Mouse (Mus musculus) liver, postnatal 0 days (tissue): ENCODE results near the gene Mrps21. TPM values are rescaled to one million over a fixed set of nuclear protein-coding genes. Genes with fewer than 3 reads are reported as not detected.

Source experiments
- ATAC-seq: fragments of 200-750 bp; cut with Nextera tagmentation; 2 replicates; pipeline ENCODE4 v1.8.0; 2017; ENCODE audit warnings: mild to moderate bottlenecking, moderate library complexity
- DNase-seq: peaks from one replicate; pipeline ENCODE4 v3.0.0-alpha.2; 2016
- H3K27ac ChIP-seq: fragments of 300-500 bp; sonication (generic); 2 replicates; pipeline ENCODE4 v1.5.1; 2014; ENCODE audit warnings: antibody characterized with exemption, moderate library complexity, mild to moderate bottlenecking, low read depth
- H3K27me3 ChIP-seq: fragments of 300-500 bp; sonication (generic); 2 replicates; pipeline ENCODE4 v1.6.1; 2014; ENCODE audit warnings: low read length, control low read depth, mixed read lengths; ENCODE audit not compliant: insufficient read depth
- H3K36me3 ChIP-seq: fragments of 300-500 bp; sonication (generic); replicated peaks from 2 replicates; pipeline ENCODE4 v1.6.1; 2014; ENCODE audit warnings: mild to moderate bottlenecking, control low read depth, low read length, moderate library complexity, mixed read lengths; ENCODE audit not compliant: insufficient read depth
- H3K4me1 ChIP-seq: fragments of 300-500 bp; sonication (generic); 2 replicates; pipeline ENCODE4 v1.6.1; 2014; ENCODE audit warnings: antibody characterized with exemption, mild to moderate bottlenecking, control low read depth; ENCODE audit not compliant: insufficient read depth
- H3K4me2 ChIP-seq: fragments of 300-500 bp; sonication (generic); 2 replicates; pipeline ENCODE4 v1.6.1; 2014; ENCODE audit warnings: low read depth, mild to moderate bottlenecking, low read length, moderate library complexity, mixed read lengths
- H3K4me3 ChIP-seq: fragments of 300-500 bp; sonication (generic); 2 replicates; pipeline ENCODE4 v1.5.1; 2014; ENCODE audit warnings: low read depth, low read length
- H3K9ac ChIP-seq: fragments of 300-500 bp; sonication (generic); replicated peaks from 2 replicates; pipeline ENCODE4 v1.6.1; 2014; ENCODE audit warnings: mild to moderate bottlenecking, moderate library complexity
- H3K9me3 ChIP-seq: fragments of 300-500 bp; sonication (generic); 2 replicates; pipeline ENCODE4 v1.6.1; 2016; ENCODE audit warnings: mild to moderate bottlenecking, control low read depth, low read length, mixed read lengths
- CTCF ChIP-seq: sonication (generic); IDR thresholded peaks from 2 replicates; pipeline ENCODE4 v1.5.1; 2016; ENCODE audit warnings: antibody characterized with exemption, low read depth
- EP300 ChIP-seq: IDR thresholded peaks from 2 replicates; pipeline ENCODE4 v1.6.1; 2016; ENCODE audit warnings: antibody characterized with exemption, low read depth, mild to moderate bottlenecking
- WGBS: fragments of 180-500 bp; shearing (Covaris S2); extraction: QIAGEN DNeasy Blood & Tissue Kit; methylation state at CpG from one replicate; pipeline ENCODE4 v1.1.7; 2014; ENCODE audit not compliant: insufficient replicate concordance; 5-methylcytosine and 5-hydroxymethylcytosine counted together
- polyA plus RNA-seq: library from polyadenylated mRNA; unstranded; fragments of >200 nt; fragmentation: Nextera tagmentation; extraction: Ambion mirVana; gene quantifications from 2 replicates; pipeline ENCODE4 v1.2.1, GENCODE M21; 2015

Gene Mrps21
- polyA plus RNA-seq, 1 experiment from 2014 or later = 157 TPM

GRCm38 (mm10) chr3:95818026-95818511 is 53.2 kb downstream of the Mrps21 start:
- peak; percentile 51 for DNase-seq
- no peaks in the 10 kb centered on the region for H3K27me3 ChIP-seq
- peak overlapping the region; percentile 100 for H3K27ac ChIP-seq
- peak overlapping the region; percentile 97 for H3K9ac ChIP-seq
- H3K4me2 ChIP-seq = peak overlapping the region; percentile 87
- WGBS = under 1% methylated on average over 21 of the region's 21 CpGs
- H3K4me1 ChIP-seq = peaks cover 25% of the 10 kb centered on the region
- TF ChIP-seq EP300 (no peak), CTCF (no peak)
- peak overlapping the region; percentile 86 for H3K4me3 ChIP-seq
- H3K9me3 ChIP-seq = no peaks in the 10 kb centered on the region
- no peak for ATAC-seq
- no peaks in the 10 kb centered on the region for H3K36me3 ChIP-seq

- Histone ChIP-seq H3K4me3 (peak overlapping the region; percentile 86), H3K9ac (no peak overlapping the region), H3K36me3 (no peaks in the 10 kb centered on the region), H3K27ac (0 out of 2 replicates have a peak overlapping the region, but pooled peaks have one; percentile 5), H3K9me3 (no peaks in the 10 kb centered on the region), H3K4me1 (peaks cover 25% of the 10 kb centered on the region), H3K27me3 (no peaks in the 10 kb centered on the region), H3K4me2 (peak overlapping the region; percentile 87)
- 57% methylated on average over 3 of the region's 3 CpGs for WGBS
- TF ChIP-seq EP300 (no peak), CTCF (no peak)
- no peak for ATAC-seq
- DNase-seq = no peak
Observed at GRCm38 (mm10) chr3:95816681-95817080, 54.6 kb downstream of the Mrps21 start.

Other genes with a start within 250 kb of the Mrps21 start
- gene Ensa, start 246.5 kb downstream of the Mrps21 start, polyA plus RNA-seq = 20.1 and 23.9 TPM in 2 replicates
- 36.2 and 38.2 TPM in 2 replicates for gene Mcl1, start 212.7 kb downstream of the Mrps21 start, polyA plus RNA-seq
- 2.5 and 2.6 TPM in 2 replicates for gene Adamtsl4, start 183.6 kb downstream of the Mrps21 start, polyA plus RNA-seq
- 81.2 and 90.1 TPM in 2 replicates for gene Ecm1, start 131.9 kb downstream of the Mrps21 start, polyA plus RNA-seq
- gene Tars2, start 111.3 kb downstream of the Mrps21 start, polyA plus RNA-seq = 16.4 and 21.0 TPM in 2 replicates
- gene Rprd2, start 52.7 kb downstream of the Mrps21 start, polyA plus RNA-seq = 7.1 and 8.2 TPM in 2 replicates
- gene Prpf3, start 15.6 kb downstream of the Mrps21 start, polyA plus RNA-seq = 11.2 and 12.0 TPM in 2 replicates
- 0.77 and 1.00 TPM in 2 replicates for gene Ciart, start 10.7 kb upstream of the Mrps21 start, polyA plus RNA-seq
- 7.6 and 7.9 TPM in 2 replicates for gene BC028528, start 20.5 kb upstream of the Mrps21 start, polyA plus RNA-seq
- gene Aph1a, start 22.4 kb upstream of the Mrps21 start, polyA plus RNA-seq = 17.1 and 22.9 TPM in 2 replicates
- 15.2 and 17.3 TPM in 2 replicates for gene Car14, start 33.2 kb upstream of the Mrps21 start, polyA plus RNA-seq
- 92.0 and 98.4 TPM in 2 replicates for gene Anp32e, start 57.7 kb upstream of the Mrps21 start, polyA plus RNA-seq
- 10.7 and 11.7 TPM in 2 replicates for gene Plekho1, start 124.5 kb upstream of the Mrps21 start, polyA plus RNA-seq
- 11.3 and 12.5 TPM in 2 replicates for gene Vps45, start 186.9 kb upstream of the Mrps21 start, polyA plus RNA-seq
- 7.4 and 7.9 TPM in 2 replicates for gene Otud7b, start 233.0 kb upstream of the Mrps21 start, polyA plus RNA-seq